Mouse (Mus musculus) c-Kit-positive CD71-negative TER-119-negative erythroid progenitor cells, embryonic 14.5 days (primary cell): ENCODE measurements around the gene Hsf2.

Experiments used
- DNase-seq: peaks from one replicate; pipeline ENCODE4 v3.0.0-alpha.2; 2013; ENCODE audit warnings: low read depth

Gene Hsf2

GRCm38 (mm10) chr10:57485908-57486541, at the start of gene Hsf2:
Gene Hsf2 (plus strand): TSS chr10:57486385.
- DNase-seq = peak; percentile 77

- no peak for DNase-seq
These were observed 48.3 kb upstream of the Hsf2 start for GRCm38 (mm10) chr10:57437898-57438297.

GRCm38 (mm10) chr10:57441049-57441448, 45.1 kb upstream of the Hsf2 start:
- DNase-seq = no peak

GRCm38 (mm10) chr10:57444392-57444791, 41.8 kb upstream of the Hsf2 start:
- no peak for DNase-seq

- no peak for DNase-seq
These were observed 40.5 kb upstream of the Hsf2 start for GRCm38 (mm10) chr10:57445655-57446054.

- DNase-seq = no peak
These were observed 38.5 kb upstream of the Hsf2 start for GRCm38 (mm10) chr10:57447657-57448050.

GRCm38 (mm10) chr10:57448051-57448716, 38.0 kb upstream of the Hsf2 start:
- peak; percentile 63 for DNase-seq

GRCm38 (mm10) chr10:57463298-57463697, 22.9 kb upstream of the Hsf2 start:
- peak; percentile 60 for DNase-seq

- DNase-seq = no peak
These were observed 20.4 kb upstream of the Hsf2 start for GRCm38 (mm10) chr10:57465768-57466167.

- DNase-seq = no peak
These were observed 8.9 kb upstream of the Hsf2 start for GRCm38 (mm10) chr10:57477121-57477843.

- no peak for DNase-seq
These were observed 4.5 kb upstream of the Hsf2 start for GRCm38 (mm10) chr10:57481717-57482116.

- no peak for DNase-seq
These were observed 1.4 kb upstream of the Hsf2 start for GRCm38 (mm10) chr10:57484741-57485140.

- DNase-seq = no peak
These were observed 422 bp downstream of the Hsf2 start for GRCm38 (mm10) chr10:57486542-57487071.

- DNase-seq = no peak
These were observed 1.0 kb downstream of the Hsf2 start for GRCm38 (mm10) chr10:57487201-57487600.

GRCm38 (mm10) chr10:57488591-57488990, 2.4 kb downstream of the Hsf2 start:
- no peak for DNase-seq

GRCm38 (mm10) chr10:57492050-57492449, 5.9 kb downstream of the Hsf2 start:
- no peak for DNase-seq

- no peak for DNase-seq
These were observed 13.4 kb downstream of the Hsf2 start for GRCm38 (mm10) chr10:57499414-57500156.

- DNase-seq = no peak
These were observed 28.4 kb downstream of the Hsf2 start for GRCm38 (mm10) chr10:57514616-57515015.

- no peak for DNase-seq
These were observed 29.1 kb downstream of the Hsf2 start for GRCm38 (mm10) chr10:57515278-57515677.

GRCm38 (mm10) chr10:57526469-57526868, 40.3 kb downstream of the Hsf2 start:
- DNase-seq = no peak

- no peak for DNase-seq
These were observed 44.9 kb downstream of the Hsf2 start for GRCm38 (mm10) chr10:57531076-57531475.

GRCm38 (mm10) chr10:57531616-57532217, 45.5 kb downstream of the Hsf2 start:
- no peak for DNase-seq
